Comparison of ENCODE assay signal across 19 mouse cellular contexts in genomic region chr11:20791334-20791733, GRCm38 (mm10).
"Had no signal": no experiment of that assay in that cellular context is flagged by ENCODE, and none has a peak within 500 bp of the region (broad histone marks: within the 10 kb centered on the region; RNA-seq: fewer than 3 reads in every experiment).

No protein-coding gene starts in this region.

- H3K27me3 ChIP-seq: neural tube, embryonic 13.5 days; neural tube, embryonic 15.5 days; stomach, embryonic 15.5 days had no signal

- H3K9ac ChIP-seq: lung, embryonic 14.5 days; neural tube, embryonic 13.5 days; neural tube, embryonic 15.5 days; stomach, embryonic 15.5 days had no signal

- H3K4me2 ChIP-seq: lung, embryonic 14.5 days; neural tube, embryonic 13.5 days; neural tube, embryonic 15.5 days; stomach, embryonic 15.5 days had no signal

- H3K36me3 ChIP-seq: midbrain, embryonic 10.5 days; neural tube, embryonic 13.5 days; neural tube, embryonic 15.5 days; stomach, embryonic 15.5 days had no signal

- ATAC-seq: midbrain, embryonic 16.5 days had no signal

- H3K4me3 ChIP-seq: midbrain, embryonic 10.5 days; myocyte; neural tube, embryonic 13.5 days; neural tube, embryonic 15.5 days; stomach, embryonic 15.5 days had no signal

- H3K27ac ChIP-seq: midbrain, embryonic 10.5 days; neural tube, embryonic 13.5 days; neural tube, embryonic 15.5 days; stomach, embryonic 15.5 days; stomach, postnatal 0 days had no signal

- DNase-seq: lung, adult 18-20 months; lung, embryonic 14.5 days; lung, postnatal 10 days; lung, postnatal 4 days; midbrain, embryonic 14.5 days; retina, postnatal 1 day; right cerebral cortex, adult 18-20 months; right cerebral cortex, postnatal 25 days; right cerebral cortex, postnatal 4 days; thymus, adult 2 months; thymus, postnatal 25 days; thymus, postnatal 4 days had no signal

- H3K9me3 ChIP-seq: midbrain, embryonic 10.5 days; neural tube, embryonic 13.5 days; neural tube, embryonic 15.5 days; stomach, embryonic 15.5 days had no signal
